Mouse (Mus musculus) adrenal gland, postnatal 10 days (tissue): Measurements from ENCODE around the gene Cfdp1. TPM values are rescaled to one million over a fixed set of nuclear protein-coding genes. Genes with fewer than 3 reads are reported as not detected.

Experiments used
- DNase-seq: peaks from one replicate; pipeline ENCODE4 v3.0.0; 2021; ENCODE audit warnings: mixed read lengths
- total RNA-seq, 2 experiments: library from RNA; stranded (reverse); gene quantifications; 2 replicates each; pipeline ENCODE4 v1.2.3; 2021

Cfdp1 gene
- total RNA-seq, 2 experiments from 2014 or later, result 69.4 to 73.4 TPM

DNA sequence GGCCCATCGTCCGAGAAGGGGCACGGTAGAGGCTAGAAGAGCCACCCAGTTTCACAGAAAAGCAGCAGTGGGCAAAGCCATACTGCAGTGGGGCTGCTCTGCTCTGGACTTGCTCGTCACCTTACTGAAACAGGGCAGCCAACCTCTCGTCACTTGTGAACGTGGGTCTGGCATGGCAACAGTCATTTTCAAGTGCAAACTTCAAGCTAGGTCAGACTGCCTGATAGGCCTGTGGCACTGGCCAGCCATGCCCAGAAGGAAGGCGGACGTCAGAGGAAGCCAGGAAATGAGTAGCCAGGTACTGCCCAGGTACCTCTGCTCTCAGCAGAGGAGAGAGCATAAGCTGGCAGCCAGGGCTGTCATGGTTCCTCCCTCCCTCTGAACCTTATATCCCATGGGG is 113.1 kb downstream of the Cfdp1 start:
- no peak for DNase-seq

DNA sequence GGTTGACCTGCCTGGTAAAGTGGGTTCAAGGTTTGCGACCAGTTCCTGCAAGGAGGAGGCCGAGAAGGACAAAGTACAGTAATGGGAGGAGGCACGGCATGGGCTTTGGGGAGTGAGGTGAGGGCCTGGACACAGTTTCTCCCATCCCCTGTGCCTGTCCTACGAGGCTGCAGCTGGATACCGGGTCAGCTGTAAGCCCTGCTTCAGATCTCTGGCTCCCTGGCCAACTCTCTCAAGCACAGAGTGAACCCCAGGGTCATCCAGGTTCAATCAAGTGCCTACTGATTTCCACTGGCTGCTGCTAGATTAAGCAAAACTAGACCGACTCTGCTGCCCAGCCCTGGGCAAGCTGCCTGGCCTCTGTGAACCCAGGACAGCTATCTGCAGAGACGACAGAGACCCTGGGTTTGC is 113.8 kb downstream of the Cfdp1 start:
- DNase-seq, result peak; percentile 44

DNA sequence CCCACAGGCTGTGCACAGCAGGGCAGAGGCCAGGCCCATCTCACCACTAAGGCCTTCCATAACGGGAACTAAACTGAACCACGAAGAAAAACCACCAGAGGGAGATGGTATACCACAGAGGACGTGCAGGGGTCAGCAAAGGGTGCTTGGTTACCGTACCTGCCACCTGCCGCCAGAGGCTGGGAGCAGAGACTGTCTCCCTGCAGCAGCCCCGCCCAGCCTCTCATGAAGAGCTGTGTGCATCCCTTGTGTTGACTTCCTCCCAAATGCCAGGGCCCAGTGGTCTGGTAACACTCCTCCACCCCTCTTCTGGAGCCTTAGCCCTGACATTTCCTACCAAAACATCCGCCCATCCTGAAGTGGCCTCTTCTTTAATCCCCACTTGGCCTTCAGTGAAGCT is 114.5 kb downstream of the Cfdp1 start:
- peak; percentile 23 for DNase-seq

DNA sequence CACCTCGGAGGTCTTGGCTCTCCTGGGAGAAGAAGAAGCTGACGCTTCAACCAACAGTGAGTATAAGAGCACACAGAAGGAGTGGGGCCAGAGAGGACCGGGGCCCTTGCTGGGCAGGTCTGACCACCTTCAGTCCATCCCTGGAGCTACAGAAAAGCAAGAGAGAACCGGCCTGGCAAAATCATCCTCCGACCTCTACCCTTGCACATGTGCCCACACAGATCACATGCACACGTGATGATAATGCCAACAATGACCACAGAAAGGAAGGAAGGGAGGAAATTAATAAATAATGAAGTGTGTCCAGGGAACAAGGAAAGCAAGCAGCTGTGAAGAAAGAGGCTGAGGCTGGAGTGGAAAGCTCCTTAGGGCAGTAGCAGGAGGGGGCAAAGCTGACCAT is 115.2 kb downstream of the Cfdp1 start:
- DNase-seq, result no peak

DNA sequence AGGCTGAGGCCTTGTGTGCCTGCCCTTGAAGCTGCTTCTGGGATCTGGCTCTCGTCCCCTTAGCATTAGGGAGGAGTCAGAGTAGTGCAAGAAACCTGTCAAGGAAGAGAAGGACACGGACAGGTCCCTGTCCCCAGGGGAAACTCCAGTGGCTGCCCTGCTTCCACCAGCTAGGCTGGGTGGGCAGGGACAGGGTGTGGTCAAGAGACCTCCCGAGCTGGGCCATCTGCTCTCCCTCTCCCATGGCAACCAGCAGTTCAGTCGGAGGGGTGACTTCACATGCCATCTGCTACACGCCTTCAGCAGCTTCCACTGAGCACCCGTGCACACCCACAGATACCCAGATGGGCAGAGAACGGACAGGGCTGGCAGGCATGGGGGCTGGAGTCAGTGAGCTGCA is 117.8 kb downstream of the Cfdp1 start:
- peak; percentile 29 for DNase-seq

DNA sequence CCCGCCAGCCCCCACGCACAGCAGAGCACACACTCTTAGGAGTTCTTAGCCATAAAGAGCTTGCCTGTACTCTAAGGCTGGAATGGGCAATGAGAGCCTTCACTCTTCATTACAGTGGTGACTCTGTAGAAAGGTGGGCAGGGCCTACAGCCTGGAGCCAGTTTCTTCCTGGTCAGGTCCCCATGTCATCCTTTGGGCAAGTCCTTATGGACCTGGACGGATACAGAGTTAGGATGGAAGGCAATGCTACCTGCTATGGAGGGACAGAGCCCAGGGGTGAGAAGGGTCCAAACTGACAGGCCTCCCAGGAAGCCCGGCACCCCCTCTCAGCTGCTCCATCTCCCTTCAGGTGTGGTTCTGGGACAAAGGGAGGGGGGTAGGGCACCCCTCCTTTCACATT is 118.3 kb downstream of the Cfdp1 start:
- DNase-seq, result no peak

DNA sequence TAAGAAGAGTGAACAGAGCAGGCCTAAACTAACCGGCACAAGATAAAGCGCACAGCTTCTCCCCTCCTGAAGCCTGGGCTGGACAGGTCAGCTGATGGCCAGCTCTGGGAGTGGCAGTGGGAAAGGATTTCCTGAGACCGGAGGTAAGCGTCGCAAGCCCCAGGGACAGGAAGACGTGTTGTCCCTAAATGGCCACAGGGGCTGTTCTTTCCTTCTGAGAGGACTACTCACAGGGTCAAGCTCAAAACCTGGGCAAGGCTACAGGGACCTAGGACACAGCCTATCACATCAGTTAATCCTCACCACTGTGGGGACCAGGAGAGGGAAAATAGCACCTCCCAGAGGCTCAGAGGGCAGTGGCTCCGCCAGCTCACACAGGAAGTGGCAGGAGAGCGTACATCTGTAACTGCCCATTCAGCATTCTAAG is 118.7 kb downstream of the Cfdp1 start:
- peak; percentile 43 for DNase-seq

DNA sequence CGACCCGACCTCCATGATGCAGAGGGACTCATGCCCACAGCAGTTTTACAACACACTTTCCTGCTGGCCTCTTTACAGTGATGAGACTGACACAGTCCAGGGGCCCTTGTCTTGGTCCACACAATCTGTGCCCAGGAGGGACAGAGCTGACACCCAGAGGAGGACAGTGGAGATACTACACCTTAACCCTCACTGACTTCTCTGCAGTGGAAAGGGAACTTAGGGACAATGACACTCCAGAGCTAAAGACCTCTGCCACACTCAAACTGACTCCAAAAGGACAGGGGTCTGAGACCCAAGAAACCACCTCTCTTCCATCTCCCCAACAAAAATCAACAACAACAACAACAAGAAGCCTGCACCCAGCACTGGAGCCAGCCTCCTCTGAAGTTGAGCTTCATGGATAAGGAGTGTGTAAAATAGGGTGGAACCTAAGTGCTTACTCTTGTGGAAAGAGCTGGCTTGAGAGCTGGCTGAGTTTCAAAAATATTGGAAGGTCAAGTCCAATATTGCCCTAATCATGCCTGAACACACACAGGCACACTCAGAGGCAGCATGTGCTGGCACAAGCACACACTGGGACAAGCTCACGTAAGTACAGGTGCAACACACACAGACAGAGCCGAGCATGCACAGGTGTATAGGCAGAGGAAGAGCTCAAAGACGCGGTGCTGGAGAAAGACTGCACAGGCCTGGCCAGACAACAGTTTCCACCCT is 119.7 kb downstream of the Cfdp1 start:
- DNase-seq, result peak; percentile 19

DNA sequence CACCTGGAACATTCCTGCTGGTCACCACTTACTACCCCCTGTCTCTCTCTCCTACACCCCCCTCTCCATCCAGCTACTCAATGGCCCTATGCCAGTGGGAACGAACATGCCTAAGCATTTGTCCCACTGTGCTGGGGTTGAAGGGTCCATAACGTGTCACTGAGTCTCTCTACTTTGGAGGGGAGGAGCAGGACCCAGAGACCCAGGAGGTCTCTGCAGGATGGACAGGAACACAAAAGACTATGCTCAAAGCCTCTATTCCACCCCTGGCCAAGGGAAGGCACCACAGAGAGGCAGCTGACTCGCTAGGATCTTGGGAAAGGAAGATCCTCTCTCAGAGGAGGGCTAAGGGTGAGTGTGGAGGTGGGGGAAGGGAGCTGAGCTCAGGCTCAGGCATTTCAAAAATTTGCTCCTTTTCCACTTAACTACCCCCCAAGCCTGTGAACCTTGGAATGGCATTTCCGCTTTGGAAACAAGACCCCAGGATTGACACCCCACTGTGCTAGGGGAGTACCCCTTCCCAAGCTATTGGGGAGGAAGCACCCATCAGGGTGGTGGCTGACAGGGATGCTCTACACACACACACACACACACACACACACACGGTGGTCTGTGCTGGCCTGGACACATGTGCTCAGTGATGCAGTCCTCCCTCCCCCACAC is 120.4 kb downstream of the Cfdp1 start:
- no peak for DNase-seq

DNA sequence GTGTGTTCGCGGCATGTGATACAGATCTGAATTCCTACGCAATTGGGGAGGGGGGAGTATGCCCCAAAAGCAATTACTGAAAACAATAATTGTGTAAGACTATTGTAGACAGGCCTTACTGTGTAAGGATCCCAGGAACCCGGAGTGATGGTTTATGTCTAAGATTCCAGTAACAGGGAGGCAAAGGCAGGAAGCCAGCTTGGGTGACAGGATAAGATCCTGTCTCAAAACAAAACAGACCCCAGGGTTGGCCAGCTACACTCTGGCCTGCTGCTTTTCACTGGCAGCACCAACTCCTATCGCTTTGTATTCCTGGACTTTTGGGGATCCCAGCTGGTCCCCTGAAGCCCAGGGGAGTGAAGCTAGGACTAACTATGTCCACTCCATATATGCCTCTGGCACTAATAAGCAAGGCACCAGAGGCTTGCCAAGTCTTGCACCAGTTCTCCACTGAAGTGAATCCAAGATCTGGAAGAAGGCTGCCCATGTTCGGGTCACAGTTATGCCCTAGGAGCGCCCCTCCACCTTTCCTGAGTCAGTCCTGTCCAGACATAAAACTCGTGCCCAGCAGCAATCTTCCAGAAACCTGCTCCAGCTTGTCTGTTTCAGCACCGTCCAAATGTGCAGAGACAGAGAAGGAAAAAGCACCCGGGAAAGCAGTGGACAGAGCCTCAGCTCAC is 121.5 kb downstream of the Cfdp1 start:
- DNase-seq, result peak; percentile 53

DNA sequence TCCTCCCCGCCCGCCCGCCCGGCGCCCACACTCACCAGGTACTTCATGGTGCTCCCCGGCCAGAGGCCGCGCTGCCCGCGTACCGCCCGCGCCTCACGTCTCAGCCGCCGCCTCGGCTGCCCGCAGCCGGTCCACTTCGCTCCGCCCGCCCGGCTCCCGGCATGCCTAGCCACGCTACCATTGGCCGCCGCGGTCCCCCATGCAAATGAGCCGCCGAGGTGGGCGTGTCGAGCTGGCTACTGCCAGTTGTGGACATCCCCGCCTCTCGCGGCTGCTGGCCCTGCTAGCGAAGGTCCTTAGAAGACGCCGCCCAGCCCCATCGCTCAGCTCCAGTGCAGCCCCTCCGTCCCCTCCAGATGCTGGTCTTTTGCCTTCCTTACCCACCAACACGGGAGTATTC is 122.1 kb downstream of the Cfdp1 start:
- DNase-seq, result peak; percentile 99

DNA sequence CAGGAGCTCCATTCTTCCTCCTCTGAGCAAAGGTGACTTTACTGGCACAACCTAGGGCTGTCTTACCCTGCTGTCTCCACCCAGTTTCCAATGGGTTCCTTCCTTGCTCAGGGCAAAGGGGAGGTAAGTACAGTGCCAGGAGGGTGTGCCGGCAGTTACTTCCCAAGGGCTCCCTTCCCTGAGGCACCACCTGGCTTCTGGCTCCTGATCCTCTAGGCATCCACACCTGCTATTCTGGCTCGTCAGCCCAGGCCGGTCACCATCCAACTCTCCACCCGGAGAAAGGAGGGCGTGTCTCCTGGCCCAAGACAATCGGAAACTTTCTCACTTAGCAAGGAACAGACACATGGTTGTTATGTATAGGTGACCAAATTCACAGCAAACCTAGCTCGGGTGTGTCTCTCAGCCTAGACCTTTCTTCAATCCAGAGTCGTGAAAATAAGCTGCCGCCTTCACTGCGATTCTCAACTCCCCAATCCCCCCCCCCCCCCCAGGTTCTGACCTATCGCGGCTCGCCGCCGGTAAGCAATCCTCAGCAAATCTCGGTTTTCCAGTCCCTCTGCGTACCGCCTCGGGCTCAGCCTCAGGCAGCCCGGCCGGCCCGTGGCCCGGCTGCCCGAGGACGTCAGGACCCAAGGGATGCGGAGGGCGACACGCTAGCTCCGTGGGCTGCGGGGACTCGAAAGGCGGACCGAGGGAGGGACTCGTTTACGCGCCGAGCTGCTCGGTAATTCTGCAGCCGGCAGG is 122.7 kb downstream of the Cfdp1 start:
- peak; percentile 40 for DNase-seq

DNA sequence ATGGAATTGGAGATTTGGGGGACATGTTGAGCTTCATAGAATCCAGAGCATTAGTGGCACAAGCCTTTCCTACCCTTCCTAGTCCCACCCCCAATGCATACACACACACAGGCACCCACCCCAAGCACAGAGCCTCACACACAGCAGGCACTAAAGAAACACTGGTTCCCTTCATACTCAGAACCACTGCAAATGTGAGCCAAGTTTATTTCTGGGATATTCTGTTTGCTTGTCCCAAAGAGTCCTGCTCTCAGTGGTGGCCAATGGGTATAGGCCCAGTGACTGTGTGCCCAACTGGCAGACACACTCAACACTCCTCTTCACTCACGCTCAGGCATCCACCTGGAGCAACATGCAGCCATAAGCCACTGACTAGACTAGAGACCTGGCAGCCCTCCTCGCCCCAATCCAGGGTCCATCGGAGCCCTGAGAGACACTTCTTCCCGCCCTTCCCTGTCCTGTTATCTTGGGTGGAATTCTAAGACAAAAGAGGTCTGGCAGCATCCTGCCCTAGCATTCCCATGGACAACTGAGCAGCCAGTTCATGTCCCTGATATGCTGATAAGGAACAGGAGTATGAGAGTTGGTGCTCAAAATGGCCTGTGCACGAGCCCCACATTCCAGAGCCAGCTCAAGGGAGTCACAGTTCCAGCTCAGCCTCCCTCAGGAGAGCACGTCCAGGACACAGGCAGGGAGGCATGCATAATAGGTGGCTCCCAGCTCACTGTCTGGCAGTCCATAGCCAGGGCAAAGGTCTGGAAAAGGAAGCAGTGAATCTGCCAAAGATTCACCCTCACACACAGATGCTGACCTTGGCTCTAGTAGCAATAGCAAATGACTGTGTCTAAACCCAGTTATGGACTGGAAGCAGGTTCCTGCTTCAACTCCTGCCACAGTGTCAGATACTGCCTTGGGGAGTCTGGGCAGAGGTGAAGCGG is 124.6 kb downstream of the Cfdp1 start:
- peak; percentile 73 for DNase-seq

DNA sequence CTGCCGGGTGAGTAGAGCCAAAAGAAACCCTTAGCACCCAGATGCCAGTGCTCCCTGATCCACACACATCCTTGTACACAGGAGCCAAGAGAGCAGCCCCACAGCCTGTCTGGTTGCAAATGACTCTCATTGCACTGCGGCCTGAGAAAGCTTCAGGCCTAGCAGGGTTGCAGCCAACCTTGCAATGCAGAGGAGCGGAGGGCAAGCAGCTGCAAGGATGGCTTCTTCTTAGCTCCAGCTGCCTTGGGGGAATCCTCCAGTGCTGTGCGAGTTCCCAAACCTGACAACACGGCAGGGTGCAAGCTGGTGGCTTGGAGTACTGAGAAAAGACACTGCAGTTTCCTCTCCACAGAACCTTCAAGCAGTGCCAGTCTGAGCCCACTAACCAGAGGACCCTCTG is 125.6 kb downstream of the Cfdp1 start:
- DNase-seq, result no peak

DNA sequence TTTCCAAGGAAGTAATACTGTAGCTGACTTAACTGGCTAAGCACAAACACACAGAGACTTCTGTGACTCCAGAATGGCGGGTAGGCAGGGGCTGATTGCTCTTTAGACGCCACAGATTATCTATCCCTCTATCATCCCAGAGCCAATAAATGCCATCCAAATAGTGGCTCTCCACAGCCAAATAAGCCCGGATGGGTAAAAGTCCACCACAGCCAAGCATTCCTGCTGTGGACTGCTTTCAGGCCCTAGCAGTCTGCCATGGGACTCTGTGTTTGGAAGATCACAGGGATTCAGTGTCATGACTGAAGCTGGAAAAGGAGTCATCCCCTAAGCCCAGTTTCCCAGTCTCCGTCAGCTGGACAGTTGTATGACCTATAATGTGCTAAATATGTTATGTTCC is 126.5 kb downstream of the Cfdp1 start:
- no peak for DNase-seq

DNA sequence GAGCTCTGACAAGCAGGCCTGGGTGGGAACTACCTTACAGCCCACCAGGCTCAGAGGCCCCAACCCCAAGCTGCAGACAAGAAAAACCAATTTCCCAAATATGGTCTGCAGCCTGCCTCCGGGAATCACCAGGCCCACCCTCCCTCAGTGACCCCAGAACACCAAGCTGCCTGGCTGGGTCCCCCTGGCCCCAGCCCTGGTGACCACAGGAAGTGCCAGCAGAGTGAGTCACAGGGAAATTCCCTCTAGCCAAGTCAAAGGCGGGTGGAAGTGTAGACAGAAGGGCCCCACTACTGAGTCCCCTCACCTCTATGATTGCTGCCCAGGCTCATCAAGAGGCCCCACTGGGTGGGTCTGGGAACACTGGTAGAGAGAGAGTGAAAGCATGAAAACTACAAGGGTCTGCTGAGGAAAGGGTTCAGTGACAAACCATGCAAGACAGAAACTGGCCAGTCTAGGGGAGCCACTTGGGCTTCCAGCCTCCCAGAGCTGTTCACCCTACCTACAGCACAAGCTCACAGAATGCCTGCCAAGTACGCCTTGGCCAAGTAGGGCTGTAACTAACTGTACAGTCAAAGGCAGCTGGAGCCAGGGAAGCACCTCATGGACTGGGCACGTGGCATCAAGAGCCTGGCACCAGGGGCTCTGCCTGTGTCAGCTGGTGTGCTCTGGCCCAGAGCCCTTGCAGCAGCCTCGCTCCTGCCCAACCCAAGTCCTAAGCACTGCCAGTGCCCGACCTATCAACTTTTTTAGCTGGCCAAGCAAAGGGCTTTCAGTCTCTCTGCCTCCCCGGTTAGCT is 127.8 kb downstream of the Cfdp1 start:
- DNase-seq, result peak; percentile 88

DNA sequence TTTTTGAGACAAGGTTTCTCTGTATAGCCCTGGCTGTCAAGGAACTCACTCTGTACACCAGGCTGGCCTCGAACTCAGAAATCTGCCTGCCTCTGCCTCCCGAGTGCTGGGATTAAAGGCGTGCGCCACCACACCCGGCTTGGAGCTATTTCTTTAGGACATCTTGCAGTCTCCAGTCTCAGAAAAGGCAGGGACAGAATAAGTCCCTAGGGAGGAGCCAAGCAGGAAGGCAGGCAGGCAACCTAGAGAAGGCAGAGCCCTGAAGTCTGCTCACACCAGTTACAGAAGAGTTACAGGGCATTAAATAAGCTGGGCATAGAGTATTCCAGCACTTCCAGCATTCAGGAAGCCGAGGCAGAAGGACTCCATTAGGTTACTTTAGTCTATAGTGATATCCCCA is 128.8 kb downstream of the Cfdp1 start:
- DNase-seq, result no peak

DNA sequence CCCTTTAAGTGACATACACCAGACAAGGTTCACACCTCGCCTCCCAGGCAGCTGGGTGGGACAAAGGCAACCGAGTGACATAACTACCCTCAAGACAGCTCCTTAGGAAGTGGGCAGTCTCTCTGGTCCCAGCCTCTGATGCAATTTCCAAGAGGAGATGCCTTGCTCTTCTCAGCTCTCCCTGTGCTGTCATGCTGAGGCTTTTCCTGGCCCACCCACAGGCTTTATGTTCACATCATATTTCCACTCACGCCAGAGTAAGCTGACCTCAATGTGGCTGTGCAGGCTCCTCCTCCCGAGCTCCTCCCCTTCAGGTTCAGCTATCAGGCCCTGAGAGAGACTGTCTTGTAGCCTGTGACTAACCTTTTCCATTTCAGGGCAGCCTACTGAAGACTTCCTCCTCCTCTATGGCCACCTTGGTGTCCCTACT is 134.0 kb downstream of the Cfdp1 start:
- no peak for DNase-seq

DNA sequence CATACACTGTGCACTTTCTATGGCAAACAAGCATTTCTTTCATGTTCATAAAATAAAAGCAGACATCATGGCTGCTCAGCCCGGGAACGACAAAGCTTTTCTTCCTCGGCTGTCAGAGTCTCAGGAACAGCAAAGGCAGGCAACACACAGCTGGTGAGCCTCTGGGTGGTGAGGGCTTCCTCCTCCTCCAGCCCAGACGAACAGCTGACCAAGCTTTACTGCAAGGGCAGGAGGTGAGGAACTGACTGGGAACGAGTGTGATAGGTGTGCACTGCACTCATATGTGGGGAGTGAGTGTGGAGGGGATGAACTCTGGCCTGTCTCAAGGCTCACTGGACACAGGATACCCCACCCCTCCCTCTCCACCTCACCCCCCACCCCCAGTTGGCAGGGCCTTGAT is 135.2 kb downstream of the Cfdp1 start:
- peak; percentile 2 for DNase-seq
